Mouse (Mus musculus): ENCODE results near the gene Ptprt.

DNA sequence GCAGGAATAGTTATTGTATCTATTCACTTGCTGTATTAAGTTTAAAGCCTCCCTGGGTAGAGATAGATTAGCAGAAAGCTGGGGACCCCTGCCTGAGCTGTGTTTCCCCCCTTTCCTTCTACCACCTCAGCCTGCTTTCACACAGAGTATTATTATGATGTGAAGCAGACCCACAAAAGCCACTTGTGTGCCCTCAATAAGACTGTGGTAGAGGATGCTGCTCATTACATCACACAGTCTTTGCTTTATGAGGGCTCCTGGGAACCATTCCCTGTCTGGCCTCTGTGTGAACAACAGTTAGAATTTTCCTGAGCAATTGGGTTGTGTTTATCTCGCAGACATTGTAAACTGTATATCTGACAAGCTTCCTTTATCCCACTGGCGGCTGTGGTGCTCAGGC lies 409.7 kb downstream of the Ptprt start:
- TF ChIP-seq CTCF (IDR thresholded peaks at IDR 0.05; ENCODE audit: low read depth): no peak
- TF ChIP-seq EP300 (IDR thresholded peaks at IDR 0.05; ENCODE audit: low read depth): no peak
